Mouse (Mus musculus): ENCODE data around the gene Amigo3. TPM values are rescaled to one million over a fixed set of nuclear protein-coding genes. Genes with fewer than 3 reads are reported as not detected.

The Amigo3 gene
- total RNA-seq, 2 experiments from 2014 or later, result 2.6 to 3.6 TPM

DNA sequence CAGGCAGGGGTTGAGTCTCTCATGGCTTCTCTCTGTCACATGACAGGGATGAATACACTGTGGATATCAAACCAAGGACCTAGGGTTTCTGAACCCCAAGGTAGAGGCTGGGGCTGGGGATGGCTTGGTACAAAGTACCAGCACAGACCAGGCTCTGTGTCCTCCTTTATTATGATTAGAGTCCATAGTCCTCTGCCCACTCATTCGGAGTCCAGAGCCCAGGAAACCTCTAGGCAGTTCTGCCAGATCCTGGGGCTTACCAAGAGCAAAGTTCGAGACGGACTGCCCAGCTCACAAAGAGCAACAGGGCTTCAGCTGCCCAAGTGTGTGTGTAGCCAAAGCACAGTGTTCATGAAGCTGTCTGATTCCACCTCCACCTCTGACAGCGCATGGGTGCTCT, 32.3 kb downstream of the Amigo3 start:
- DNase-seq, result no peak

DNA sequence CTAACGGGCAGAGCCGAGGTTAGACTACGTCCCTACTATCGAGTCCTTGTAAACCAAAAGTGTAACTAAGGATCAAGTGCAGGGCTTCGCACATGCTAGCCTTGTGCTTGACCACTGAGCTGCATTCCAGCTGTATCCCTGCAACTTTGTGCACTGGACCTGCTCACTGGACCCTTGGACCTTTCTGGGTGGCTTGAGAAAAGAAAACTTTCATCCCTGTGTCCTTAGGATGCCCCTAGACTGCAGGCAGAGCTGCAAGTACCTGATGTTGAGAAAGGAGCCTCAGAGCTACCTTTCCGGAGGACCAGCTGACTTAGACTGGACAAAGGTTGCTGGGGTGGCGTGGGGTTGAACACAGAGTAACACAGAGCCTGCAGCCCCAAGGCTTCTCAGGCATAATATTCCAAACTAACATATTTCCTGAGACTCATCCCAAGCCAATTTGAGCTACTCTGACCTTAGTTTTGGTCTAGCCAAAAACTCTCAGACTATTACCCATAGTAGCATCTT, 37.7 kb downstream of the Amigo3 start:
- DNase-seq, result no peak

DNA sequence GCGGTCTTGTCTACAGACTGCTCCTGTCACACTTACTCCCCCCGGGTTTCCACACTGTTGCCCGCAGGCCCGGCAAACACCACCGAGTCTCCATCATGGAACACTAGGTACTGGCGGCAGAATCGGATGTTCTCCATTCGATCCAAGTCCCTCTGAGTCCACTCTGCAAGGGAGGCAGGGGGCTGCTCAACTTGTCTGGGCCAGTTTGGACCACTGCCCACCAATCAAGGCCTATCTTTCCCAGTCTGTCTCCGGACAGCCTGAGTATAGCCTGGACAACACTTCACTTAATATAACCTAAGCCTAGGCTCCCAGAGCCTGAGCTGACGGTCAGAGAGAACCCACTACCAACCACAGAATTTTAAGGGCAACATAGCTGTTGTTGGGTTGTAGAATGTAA, 40.6 kb downstream of the Amigo3 start:
- DNase-seq, result no peak

DNA sequence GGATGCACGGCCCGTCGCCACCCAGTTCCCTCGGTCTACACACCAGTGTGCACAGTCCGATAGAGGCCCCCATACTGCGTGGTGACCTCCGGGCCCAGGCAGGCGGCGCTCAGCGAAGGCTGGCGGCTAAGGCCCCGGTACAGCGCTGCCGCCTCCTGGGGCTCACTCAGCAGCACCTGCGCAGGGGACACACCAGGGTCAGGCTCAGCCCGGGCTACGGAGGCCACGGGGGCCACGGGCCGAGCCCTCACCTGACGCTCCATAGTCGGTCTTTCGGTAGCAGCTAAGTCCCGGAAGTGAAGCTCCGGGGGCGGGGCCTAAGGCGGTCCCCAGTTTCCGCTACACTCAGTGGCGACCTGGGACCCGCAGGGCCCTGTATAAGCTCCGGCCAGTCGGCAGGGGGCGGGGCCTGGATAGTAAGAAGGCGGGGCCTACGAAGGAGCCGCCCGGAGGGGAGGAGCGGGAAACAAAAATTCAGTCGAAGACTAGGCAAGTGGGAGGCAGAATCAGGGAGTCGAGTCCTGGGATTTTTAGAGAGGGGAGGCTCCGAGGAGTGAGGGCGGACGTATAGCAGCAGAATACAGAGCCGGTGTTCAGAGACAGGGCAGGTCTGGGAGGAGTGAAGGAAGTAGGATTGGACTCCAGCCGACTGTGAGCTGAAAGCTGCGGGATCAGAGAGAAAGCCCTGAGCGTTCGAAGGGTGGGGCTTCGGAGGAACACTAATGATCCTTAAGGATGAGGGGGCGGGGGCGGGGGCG, 41.4 kb downstream of the Amigo3 start, which contains the start of gene Apeh:
TSS of gene Apeh (minus strand) at position 423 of the 758 bp plus-strand sequence.
- peak; percentile 96 for DNase-seq

DNA sequence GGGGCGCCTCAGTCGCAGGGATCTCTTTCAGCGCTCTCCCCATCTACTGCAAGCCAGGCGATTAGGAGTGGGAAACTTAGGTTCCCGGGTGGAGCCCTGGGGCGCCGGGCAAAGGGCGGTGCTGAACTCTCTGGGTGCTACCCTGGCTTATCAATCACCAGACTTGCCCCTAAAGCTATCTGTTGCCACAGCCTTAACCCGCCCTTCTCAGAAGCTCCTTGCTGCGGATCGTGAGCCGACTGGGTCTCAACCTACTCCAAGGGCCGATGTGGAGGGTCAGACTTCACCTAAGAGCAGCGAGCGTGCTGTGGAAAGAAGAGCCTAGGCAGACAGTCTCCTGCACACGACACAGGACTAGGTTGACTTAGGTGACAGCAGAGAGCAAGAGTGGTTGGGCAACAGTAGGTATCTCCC, 42.0 kb downstream of the Amigo3 start:
- DNase-seq, result no peak

DNA sequence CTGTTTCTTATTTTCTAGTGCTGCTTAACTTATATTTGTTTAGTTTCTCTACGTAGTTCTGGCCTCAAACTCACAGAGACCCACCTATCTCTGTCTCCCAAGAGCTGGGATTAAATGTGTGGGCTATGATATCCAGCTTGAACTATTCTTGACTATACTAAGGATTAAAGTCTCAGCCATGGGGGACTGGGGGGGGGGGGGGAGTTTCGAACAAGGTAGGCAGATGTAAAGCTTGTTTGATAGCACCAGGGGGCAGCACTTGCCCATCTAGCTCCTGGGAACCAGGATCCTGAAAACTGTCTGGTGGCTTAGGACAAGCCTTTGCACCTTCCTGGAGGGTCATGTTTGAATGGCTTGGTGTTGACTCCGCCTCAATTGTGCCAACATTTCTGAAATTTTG, 42.6 kb downstream of the Amigo3 start:
- peak; percentile 66 for DNase-seq

DNA sequence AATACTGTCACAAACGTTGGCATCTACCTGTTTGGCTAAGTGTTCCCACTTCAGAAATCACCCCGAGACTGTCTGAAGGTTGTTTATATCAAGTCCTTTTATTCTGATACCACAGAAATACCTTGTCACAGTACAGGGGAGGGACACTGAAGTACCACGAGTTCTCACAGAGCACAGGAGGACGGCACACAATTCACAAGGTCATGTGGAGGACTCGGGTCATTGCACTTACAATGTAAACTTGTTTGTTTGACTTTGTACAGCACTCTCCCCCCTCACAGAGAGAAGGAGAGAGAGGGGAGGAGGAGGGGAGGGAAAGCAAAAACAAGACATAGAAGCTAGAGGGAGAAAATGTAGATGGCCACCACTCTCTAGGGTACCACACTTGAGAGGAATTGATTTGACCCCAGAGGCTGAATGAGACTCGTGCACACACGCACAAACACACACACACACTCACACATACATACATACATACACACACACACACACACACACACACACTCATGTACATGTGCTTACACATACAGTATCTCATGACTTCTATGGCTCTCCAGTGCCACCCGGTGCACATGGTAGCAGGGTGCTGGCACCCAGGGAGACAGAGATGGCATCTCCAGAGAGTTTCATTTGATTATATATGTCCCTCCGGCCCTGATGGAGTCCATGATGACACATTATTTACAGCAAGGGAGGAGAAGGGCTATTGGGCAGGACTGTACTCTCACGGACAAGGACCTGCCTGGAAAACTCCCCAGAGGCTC, 43.2 kb downstream of the Amigo3 start:
- no peak for DNase-seq

DNA sequence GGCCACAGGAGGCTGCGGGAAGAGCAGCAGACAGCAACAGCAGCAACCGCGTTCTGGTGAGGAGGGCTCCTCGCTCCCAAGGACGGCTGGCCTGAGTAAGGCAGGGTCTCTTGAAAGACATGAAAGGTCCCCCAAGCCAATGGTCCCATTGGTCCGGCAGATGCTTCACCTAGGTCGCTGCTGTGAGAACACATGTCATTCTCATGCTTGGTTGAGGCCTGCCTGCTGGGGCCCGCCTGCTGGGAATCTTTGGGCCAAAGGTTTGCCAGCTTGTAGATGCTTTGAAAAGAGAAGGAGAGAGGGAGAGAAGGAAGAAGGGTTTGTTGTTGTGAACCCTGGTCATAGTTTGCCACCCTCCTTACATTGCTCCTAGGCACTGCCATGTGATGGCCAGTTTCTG, 46.7 kb downstream of the Amigo3 start:
- no peak for DNase-seq

DNA sequence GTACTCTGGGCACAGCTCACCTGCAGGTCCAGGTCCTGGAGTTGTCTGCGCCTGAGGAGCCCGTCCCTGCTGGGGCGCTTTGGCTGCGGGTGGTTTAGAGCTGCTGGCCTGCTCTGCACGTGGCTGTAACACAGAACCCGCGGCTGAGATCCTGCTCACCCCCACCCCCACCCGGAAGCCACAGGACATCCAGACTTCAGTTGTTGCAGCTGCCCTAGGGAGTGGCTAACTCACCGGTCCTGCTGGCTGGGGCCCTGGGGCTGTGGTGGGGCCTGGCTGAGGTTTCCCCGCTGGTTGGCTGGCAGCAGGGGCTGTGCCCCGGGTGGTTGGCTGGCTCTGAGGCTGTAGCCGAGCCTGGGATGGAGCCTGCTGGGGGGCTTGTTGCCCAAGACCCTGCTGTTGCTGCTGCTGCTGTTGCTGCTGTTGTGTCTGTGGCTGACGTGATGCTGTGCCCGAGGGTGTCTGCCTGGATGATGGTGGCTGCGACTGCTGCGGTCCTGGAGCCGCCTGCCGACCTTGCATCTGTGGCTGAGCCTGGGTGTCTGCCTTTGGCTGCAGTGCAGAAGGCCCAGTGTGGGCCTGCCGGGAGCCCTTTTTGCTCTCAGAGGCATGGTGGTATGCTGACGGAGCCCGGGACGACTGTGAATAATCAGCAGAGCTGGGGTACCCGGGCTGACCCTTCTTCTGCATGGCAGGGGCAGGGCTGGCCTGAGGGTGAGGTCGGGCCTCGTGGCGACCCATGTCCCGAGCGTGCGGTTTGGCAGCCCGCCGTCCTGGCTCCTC, 52.0 kb downstream of the Amigo3 start:
- no peak for DNase-seq

Small RNA genes within 50 kb of the gene (microRNA-seq; reads per million reads assigned to microRNA genes)
- gene Gm47303 (0 reads per million in 2 experiments), gene Mir7088 (0 reads per million in 2 experiments)

Other genes starting within 250 kb of the Amigo3 start
- gene Rbm6, start 179.9 kb upstream of the Amigo3 start, total RNA-seq (2021), result 10 to 100 TPM; 21.6 to 35.5 TPM
- gene Mon1a, start 165.0 kb upstream of the Amigo3 start, total RNA-seq (2021), result 1 to 10 TPM; 4.0 to 4.8 TPM
- gene Mst1r, start 146.3 kb upstream of the Amigo3 start, total RNA-seq (2021), result 1 to 10 TPM; 1.9 to 5.6 TPM
- not detected for gene Actl11, start 124.7 kb upstream of the Amigo3 start, total RNA-seq (2021)
- under 1 TPM; 0.80 to 0.86 TPM for gene Camkv, start 117.5 kb upstream of the Amigo3 start, total RNA-seq (2021)
- gene Traip, start 103.0 kb upstream of the Amigo3 start, total RNA-seq (2021), result 1 to 10 TPM; 1.6 to 2.2 TPM
- 1 to 10 TPM; 4.4 to 6.5 TPM for gene Uba7, start 77.7 kb upstream of the Amigo3 start, total RNA-seq (2021)
- gene Gm20661, start 70.1 kb upstream of the Amigo3 start, total RNA-seq (2021), result under 1 TPM; 0.47 to 0.59 TPM
- gene Inka1, start 67.3 kb upstream of the Amigo3 start, total RNA-seq (2021), result 10 to 100 TPM in 1 of 2 experiments, 1 to 10 TPM in 1; 8.8 to 14.0 TPM
- 1 to 10 TPM in 1 of 2 experiments, under 1 TPM in 1; 0.54 to 1.0 TPM for gene Cdhr4, start 60.7 kb upstream of the Amigo3 start, total RNA-seq (2021)
- not detected for gene Gm20662, start 56.8 kb upstream of the Amigo3 start, total RNA-seq (2021)
- 10 to 100 TPM; 38.9 to 42.9 TPM for gene Ip6k1, start 50.7 kb upstream of the Amigo3 start, total RNA-seq (2021)
- gene Gmppb, start 3.9 kb upstream of the Amigo3 start, total RNA-seq (2021), result 10 to 100 TPM in 1 of 2 experiments, 1 to 10 TPM in 1; 8.6 to 10.6 TPM
- gene Mst1, start 27.3 kb downstream of the Amigo3 start, total RNA-seq (2021), result under 1 TPM in 1 of 2 experiments, not detected in 1; 0.11 TPM
- gene Rnf123, start 30.2 kb downstream of the Amigo3 start, total RNA-seq (2021), result 100 to 1,000 TPM; 153 to 172 TPM
- gene Apeh, start 41.4 kb downstream of the Amigo3 start, total RNA-seq (2021), result 10 to 100 TPM; 33.9 to 36.6 TPM
- under 1 TPM; 0.47 to 0.54 TPM for gene Bsn, start 137.2 kb downstream of the Amigo3 start, total RNA-seq (2021)
- 100 to 1,000 TPM; 286 to 307 TPM for gene Dag1, start 210.8 kb downstream of the Amigo3 start, total RNA-seq (2021)
- gene Nicn1, start 237.3 kb downstream of the Amigo3 start, total RNA-seq (2021), result 10 to 100 TPM in 1 of 2 experiments, 1 to 10 TPM in 1; 9.2 to 12.8 TPM
- 1 to 10 TPM in 1 of 2 experiments, under 1 TPM in 1; 0.82 to 2.4 TPM for gene Amt, start 243.7 kb downstream of the Amigo3 start, total RNA-seq (2021)

Data from gastrocnemius, postnatal 10 days (tissue).